Mouse (Mus musculus) kidney, adult 2 months (tissue): ENCODE data around the gene Etv2. TPM values are rescaled to one million over a fixed set of nuclear protein-coding genes. Genes with fewer than 3 reads are reported as not detected.
A peak's percentile ranks its signal among the peaks of the same experiment; 100 is the strongest.

Experiments
- DNase-seq: peaks from one replicate; pipeline ENCODE4 v3.0.0; 2021
- H3K27ac ChIP-seq: fragments of 200-500 bp; 2 replicates; pipeline ENCODE4 v1.5.1; 2012; ENCODE audit warnings: low read depth, low read length, control low read depth, inconsistent platforms; ENCODE audit not compliant: insufficient read depth
- H3K27me3 ChIP-seq: fragments of 200-500 bp; replicated peaks from 2 replicates; pipeline ENCODE4 v1.6.1; 2012; ENCODE audit warnings: mild to moderate bottlenecking, moderate library complexity, low read length, inconsistent platforms; ENCODE audit not compliant: control insufficient read depth, insufficient read depth
- H3K36me3 ChIP-seq: fragments of 200-500 bp; 2 replicates; pipeline ENCODE4 v1.6.1; 2012; ENCODE audit warnings: mild to moderate bottlenecking, moderate library complexity, low read length, inconsistent platforms; ENCODE audit not compliant: control insufficient read depth, insufficient read depth
- H3K4me1 ChIP-seq: fragments of 200-500 bp; 2 replicates; pipeline ENCODE4 v1.6.1; 2011; ENCODE audit warnings: low read length; ENCODE audit not compliant: control insufficient read depth, insufficient read depth
- H3K4me3 ChIP-seq: fragments of 200-500 bp; 2 replicates; pipeline ENCODE4 v1.5.1; 2011; ENCODE audit warnings: mild to moderate bottlenecking, low read depth, low read length, control low read depth; ENCODE audit not compliant: insufficient read depth
- CTCF ChIP-seq: fragments of 200-500 bp; conservative IDR thresholded peaks from 2 replicates; pipeline ENCODE4 v1.5.1; 2011; ENCODE audit warnings: low read depth, mild to moderate bottlenecking, control low read depth, low read length, moderate library complexity, mixed read lengths; ENCODE audit not compliant: insufficient read depth, insufficient read length
- POLR2A ChIP-seq: fragments of 200-500 bp; IDR thresholded peaks from one replicate; pipeline ENCODE4 v1.6.1; 2011; ENCODE audit warnings: low read depth, low read length, control low read depth
- WGBS: fragments of 180-500 bp; shearing (Covaris S2); methylation state at CpG from one replicate; pipeline ENCODE4 v1.1.7; 2018; 5-methylcytosine and 5-hydroxymethylcytosine counted together
- polyA plus RNA-seq: library from polyadenylated mRNA; depleted of rRNA; stranded (reverse); fragments of >200 nt; gene quantifications from 2 replicates; pipeline ENCODE4 v1.2.3, GENCODE M21; 2012

Etv2 gene
- polyA plus RNA-seq, 1 experiment: not detected

- 63% methylated on average over 5 of the region's 5 CpGs for whole genome bisulfite sequencing
- no peak for DNase-seq
- TF ChIP-seq CTCF (no peak), POLR2A (no peak)
- H3K27me3 ChIP-seq: no peaks in the 10 kb centered on the region
- H3K4me1 ChIP-seq: peaks cover 4% of the 10 kb centered on the region; the same call in 1 of the 2 replicates
- H3K27ac ChIP-seq: no peak overlapping the region
- H3K4me3 ChIP-seq: no peak overlapping the region
- H3K36me3 ChIP-seq: no peaks in the 10 kb centered on the region
Observed at GRCm38 (mm10) chr7:30592772-30593423, 42.8 kb downstream of the Etv2 start.

GRCm38 (mm10) chr7:30591605-30591951 is 44.1 kb downstream of the Etv2 start:
- 73% methylated on average over 4 of the region's 4 CpGs for WGBS
- no peaks in the 10 kb centered on the region for H3K36me3 ChIP-seq

GRCm38 (mm10) chr7:30590927-30591604 is 44.6 kb downstream of the Etv2 start:
- Histone ChIP-seq H3K4me3 (no peak overlapping the region), H3K36me3 (no peaks in the 10 kb centered on the region), H3K4me1 (peaks cover 10% of the 10 kb centered on the region; the same call in 1 of the 2 replicates), H3K27ac (no peak overlapping the region), H3K27me3 (no peaks in the 10 kb centered on the region)
- WGBS: 89% methylated on average over 9 of the region's 9 CpGs
- TF ChIP-seq POLR2A (no peak), CTCF (no peak)
- DNase-seq: no peak

More at GRCm38 (mm10) chr7:30591605-30591951, 44.1 kb downstream of the Etv2 start:
- H3K4me1 ChIP-seq: peaks cover 10% of the 10 kb centered on the region; the same call in 1 of the 2 replicates
- DNase-seq: no peak
- TF ChIP-seq POLR2A (no peak), CTCF (no peak)
- no peak overlapping the region for H3K4me3 ChIP-seq
- no peaks in the 10 kb centered on the region for H3K27me3 ChIP-seq
- no peak overlapping the region for H3K27ac ChIP-seq

DNA sequence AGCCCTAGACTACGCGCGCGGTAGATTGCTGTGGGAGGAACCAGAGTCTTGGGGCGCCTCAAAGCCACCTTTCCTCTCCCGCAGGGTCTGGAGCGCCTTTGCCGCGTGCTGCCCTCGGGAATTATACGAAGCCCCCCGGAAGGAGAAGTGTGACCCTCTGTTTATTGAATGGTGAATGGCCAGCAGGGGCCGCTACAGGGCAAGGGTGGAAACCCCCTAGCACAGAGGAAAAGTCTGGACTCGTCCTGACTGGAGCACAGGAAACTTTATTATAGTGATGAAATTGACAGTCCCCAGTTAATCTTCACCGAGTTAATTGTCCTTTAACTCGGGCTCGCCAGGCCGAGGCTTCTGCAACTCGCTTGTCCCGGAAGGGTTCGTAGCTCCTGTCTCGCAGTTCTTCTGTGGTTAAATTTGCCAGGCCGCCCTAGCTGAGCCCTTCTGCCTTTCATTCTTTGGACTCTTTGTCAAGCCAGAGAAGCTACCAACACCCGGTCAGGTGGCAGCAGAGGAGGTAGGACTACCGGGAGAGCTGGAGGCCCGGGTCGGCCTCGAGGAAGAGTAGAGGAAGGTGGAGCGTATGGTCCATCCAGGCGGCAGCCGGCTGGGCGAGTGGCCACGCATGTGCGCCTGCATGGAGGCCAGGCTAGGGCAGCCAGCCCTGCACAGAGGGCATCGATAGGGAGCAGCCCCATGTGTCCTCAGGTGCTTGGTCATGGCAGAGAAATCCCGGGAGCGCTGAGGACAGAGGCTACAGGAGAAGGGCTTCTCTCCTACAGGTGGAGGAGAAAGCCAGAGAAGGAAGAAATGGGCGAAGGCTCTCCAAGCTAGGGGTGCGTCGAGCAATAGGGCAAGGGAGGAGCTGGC is 46.0 kb downstream of the Etv2 start:
- peaks cover 10% of the 10 kb centered on the region; the same call in 1 of the 2 replicates for H3K4me1 ChIP-seq
- DNase-seq: peak; percentile 92
- peak overlapping the region; percentile 61 for H3K4me3 ChIP-seq
- H3K27me3 ChIP-seq: no peaks in the 10 kb centered on the region
- H3K36me3 ChIP-seq: no peaks in the 10 kb centered on the region
- H3K27ac ChIP-seq: peak overlapping the region; percentile 82
- peak; percentile 86 for TF ChIP-seq CTCF
- TF ChIP-seq POLR2A: no peak
- 16% methylated on average over 40 of the region's 40 CpGs for WGBS

GRCm38 (mm10) chr7:30588676-30589434 is 46.8 kb downstream of the Etv2 start, which contains the start of gene Kmt2b:
Gene Kmt2b, minus strand, starts transcription at chr7:30588726.
- H3K4me3 ChIP-seq: peak within 1 kb of the TSS; percentile 61
- TF ChIP-seq POLR2A (peak; percentile 86), CTCF (no peak)
- peak within 1 kb of the TSS; percentile 91 for H3K27ac ChIP-seq
- DNase-seq: peak; percentile 99
- H3K4me1 ChIP-seq: peaks cover 10% of the 10 kb centered on the region; the same call in 1 of the 2 replicates
- no peaks in the 10 kb centered on the region; the same call in 1 of the 2 replicates for H3K36me3 ChIP-seq
- WGBS: under 1% methylated on average over 55 of the region's 68 CpGs
- no peaks in the 10 kb centered on the region for H3K27me3 ChIP-seq
